Mouse (Mus musculus): ENCODE data around the gene Gse1. TPM values are rescaled to one million over a fixed set of nuclear protein-coding genes. Genes with fewer than 3 reads are reported as not detected.

Gse1 gene
- polyA plus RNA-seq, 1 experiment from 2014 or later, result 8.7 TPM

- WGBS (ENCODE audit: insufficient replicate concordance), result 20% methylated on average over 14 of the region's 14 CpGs
- Histone ChIP-seq H3K4me3 (replicated peaks) (peak overlapping the region; percentile 69), H3K4me1 (replicated peaks) (peaks cover 91% of the 10 kb centered on the region), H3K27ac (replicated peaks) (peak overlapping the region; percentile 96), H3K36me3 (replicated peaks) (peaks cover 5% of the 10 kb centered on the region; the same call in 1 of the 2 replicates), H3K4me2 (peak overlapping the region; percentile 100), H3K9ac (0 out of 2 replicates have a peak overlapping the region, but pooled peaks have one; percentile 88), H3K27me3 (peaks cover 6% of the 10 kb centered on the region; the same call in 1 of the 2 replicates), H3K9me3 (replicated peaks) (no peaks in the 10 kb centered on the region)
- peak; percentile 23 for ATAC-seq (ENCODE audit: insufficient read depth)
These were observed 306.5 kb downstream of the Gse1 start for GRCm38 (mm10) chr8:120534504-120535368.

GRCm38 (mm10) chr8:120535452-120536305, 307.4 kb downstream of the Gse1 start:
- H3K36me3 ChIP-seq (replicated peaks), result peaks cover 5% of the 10 kb centered on the region
- H3K27ac ChIP-seq (replicated peaks), result peak overlapping the region; percentile 96
- no peak for ATAC-seq (ENCODE audit: insufficient read depth)
- H3K4me3 ChIP-seq (replicated peaks), result peak overlapping the region; percentile 69
- H3K9me3 ChIP-seq (replicated peaks), result no peaks in the 10 kb centered on the region
- peaks cover 6% of the 10 kb centered on the region; the same call in 1 of the 2 replicates for H3K27me3 ChIP-seq
- peak overlapping the region; percentile 100 for H3K4me2 ChIP-seq
- WGBS (ENCODE audit: insufficient replicate concordance), result under 1% methylated on average over 79 of the region's 79 CpGs
- peaks cover 95% of the 10 kb centered on the region for H3K4me1 ChIP-seq (replicated peaks)
- peak overlapping the region; percentile 88 for H3K9ac ChIP-seq

DNA sequence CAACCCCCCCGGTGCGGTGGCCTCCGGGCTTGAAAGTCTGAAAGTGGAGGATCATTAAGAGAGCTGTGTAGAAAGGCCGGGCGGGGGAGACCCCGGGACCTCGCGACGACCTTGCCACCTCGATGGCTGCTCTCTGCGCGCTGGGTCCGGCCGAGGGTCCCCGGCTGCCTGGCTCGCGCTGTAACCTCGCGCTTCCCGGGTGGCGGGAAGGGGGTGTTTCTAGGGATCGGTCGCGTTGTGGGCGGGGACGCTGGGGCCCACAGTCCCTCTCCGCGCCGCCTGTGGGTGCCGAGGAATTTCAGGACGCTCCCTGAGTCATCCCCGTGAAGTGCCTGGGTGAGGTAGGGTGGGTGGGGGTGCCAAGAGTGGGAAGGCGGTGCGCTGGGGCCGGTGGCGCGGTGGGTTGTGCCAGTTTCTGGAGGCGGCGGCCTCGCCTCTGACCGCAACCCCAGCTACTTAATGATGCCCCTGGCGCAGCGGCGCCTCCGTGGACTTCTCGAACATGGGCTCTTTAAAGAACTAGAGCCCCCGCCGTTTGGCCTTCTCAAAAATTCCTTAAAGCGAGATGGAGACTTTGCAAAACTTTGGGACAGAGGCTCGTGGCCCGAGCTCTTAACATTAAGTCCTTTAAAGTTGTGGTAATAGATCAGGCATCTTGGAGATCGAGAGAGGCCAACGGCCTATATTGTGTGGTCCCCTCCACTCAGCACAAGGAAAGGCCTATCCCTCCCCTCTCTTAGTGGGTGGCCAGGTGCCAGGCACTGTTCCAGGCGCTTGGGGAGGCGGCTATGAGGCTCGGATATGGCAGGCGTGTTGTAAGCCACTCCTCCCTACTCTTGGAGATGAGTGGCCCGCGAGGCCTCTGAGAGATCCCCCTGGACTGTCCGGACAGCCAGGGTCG, 308.3 kb downstream of the Gse1 start:
- H3K4me2 ChIP-seq, result peak overlapping the region; percentile 100
- H3K36me3 ChIP-seq (replicated peaks), result peaks cover 3% of the 10 kb centered on the region; the same call in 1 of the 2 replicates
- H3K9me3 ChIP-seq (replicated peaks), result no peaks in the 10 kb centered on the region
- peak overlapping the region; percentile 88 for H3K9ac ChIP-seq
- peaks cover 97% of the 10 kb centered on the region for H3K4me1 ChIP-seq (replicated peaks)
- peak overlapping the region; percentile 69 for H3K4me3 ChIP-seq (replicated peaks)
- WGBS (ENCODE audit: insufficient replicate concordance), result under 1% methylated on average over 58 of the region's 61 CpGs
- peaks cover 6% of the 10 kb centered on the region; the same call in 1 of the 2 replicates for H3K27me3 ChIP-seq
- H3K27ac ChIP-seq (replicated peaks), result peak overlapping the region; percentile 96
- peak; percentile 41 for ATAC-seq (ENCODE audit: insufficient read depth)

DNA sequence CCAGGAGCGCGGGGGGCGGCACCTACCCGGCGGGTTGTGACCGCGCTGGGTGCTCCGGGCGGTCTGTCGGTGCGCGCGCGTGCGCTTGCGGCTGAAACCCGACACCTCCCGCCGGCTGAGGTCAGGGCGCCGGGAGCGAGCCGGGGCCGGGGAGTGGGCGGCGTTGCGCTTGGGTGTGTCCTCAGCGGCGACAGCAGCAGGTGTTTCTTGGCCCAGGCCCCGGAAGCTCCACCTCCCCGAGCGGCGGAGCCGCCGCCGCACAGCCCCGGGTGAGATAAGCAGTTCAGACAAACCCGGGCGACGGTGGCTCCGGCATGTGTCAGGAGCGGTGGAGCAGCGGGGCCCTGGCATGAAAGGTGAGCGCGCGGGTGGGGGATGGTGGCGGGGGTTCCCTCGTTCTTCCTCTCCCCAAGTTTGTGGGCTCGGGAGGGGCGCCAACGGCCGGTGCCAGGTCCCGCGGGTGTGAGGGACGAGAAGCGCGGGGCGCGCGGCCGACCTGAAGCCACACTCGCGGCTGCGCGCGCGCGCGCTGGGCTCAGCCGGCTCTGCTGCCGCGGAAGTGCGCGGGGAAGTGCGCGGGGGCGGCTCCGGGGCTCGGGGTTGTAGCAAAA, 309.1 kb downstream of the Gse1 start:
- peak overlapping the region; percentile 69 for H3K4me3 ChIP-seq (replicated peaks)
- WGBS (ENCODE audit: insufficient replicate concordance), result under 1% methylated on average over 79 of the region's 79 CpGs
- peaks cover 6% of the 10 kb centered on the region; the same call in 1 of the 2 replicates for H3K27me3 ChIP-seq
- H3K4me1 ChIP-seq (replicated peaks), result peaks cover 97% of the 10 kb centered on the region
- H3K9ac ChIP-seq, result peak overlapping the region; percentile 88
- H3K4me2 ChIP-seq, result peak overlapping the region; percentile 100
- H3K36me3 ChIP-seq (replicated peaks), result peaks cover 5% of the 10 kb centered on the region
- H3K9me3 ChIP-seq (replicated peaks), result no peaks in the 10 kb centered on the region
- H3K27ac ChIP-seq (replicated peaks), result peak overlapping the region; percentile 96
- peak; percentile 80 for ATAC-seq (ENCODE audit: insufficient read depth)

GRCm38 (mm10) chr8:120537818-120538396, 309.7 kb downstream of the Gse1 start:
- H3K9me3 ChIP-seq (replicated peaks), result no peaks in the 10 kb centered on the region
- WGBS (ENCODE audit: insufficient replicate concordance), result under 1% methylated on average over 44 of the region's 46 CpGs
- peaks cover 6% of the 10 kb centered on the region; the same call in 1 of the 2 replicates for H3K27me3 ChIP-seq
- H3K4me2 ChIP-seq, result peak overlapping the region; percentile 100
- H3K36me3 ChIP-seq (replicated peaks), result peaks cover 5% of the 10 kb centered on the region
- no peak for ATAC-seq (ENCODE audit: insufficient read depth)
- peak overlapping the region; percentile 96 for H3K27ac ChIP-seq (replicated peaks)
- peak overlapping the region; percentile 88 for H3K9ac ChIP-seq
- peak overlapping the region; percentile 69 for H3K4me3 ChIP-seq (replicated peaks)
- peaks cover 97% of the 10 kb centered on the region for H3K4me1 ChIP-seq (replicated peaks)

DNA sequence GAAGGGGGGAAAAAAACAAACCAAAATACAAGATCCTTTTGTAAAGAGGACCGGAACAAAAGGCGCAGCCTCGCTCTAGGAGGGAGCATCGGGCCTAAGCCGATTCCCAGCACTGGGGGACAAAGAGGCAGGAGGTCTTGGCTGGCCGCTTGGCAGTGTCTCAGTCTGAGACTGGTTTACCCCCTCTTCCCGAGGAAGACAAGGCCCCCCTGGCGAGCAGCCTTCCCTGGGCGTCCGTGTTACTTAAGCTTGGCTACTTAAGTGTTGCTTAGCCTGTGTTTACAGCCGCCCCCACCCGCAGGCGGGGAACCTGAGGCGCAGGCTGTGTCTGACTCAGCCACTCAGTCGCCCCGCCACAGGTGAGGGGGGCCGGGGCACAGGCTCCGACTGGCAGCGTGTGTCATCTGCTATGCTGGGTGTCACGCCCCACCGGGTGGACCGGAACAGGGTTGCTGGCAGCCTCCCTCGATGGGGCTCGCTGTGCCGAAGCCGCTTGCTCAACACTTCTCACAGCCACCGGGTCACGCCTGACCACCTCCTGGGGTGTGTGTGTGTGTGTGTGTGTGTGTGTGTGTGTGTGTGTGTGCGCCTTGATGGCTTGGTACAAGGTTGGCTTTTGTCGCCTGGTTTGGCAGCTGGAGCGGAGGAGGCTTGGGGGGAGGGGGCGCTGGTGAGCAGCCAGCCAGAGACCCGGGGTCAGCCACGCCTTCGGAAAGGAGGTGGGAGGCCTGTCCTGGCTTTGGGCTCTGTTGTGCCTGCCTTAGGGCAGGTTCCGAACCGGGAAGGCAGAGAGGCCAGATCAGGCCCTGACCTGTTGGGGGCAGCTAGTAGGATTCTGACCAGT, 310.4 kb downstream of the Gse1 start:
- peaks cover 5% of the 10 kb centered on the region for H3K36me3 ChIP-seq (replicated peaks)
- under 1% methylated on average over 37 of the region's 37 CpGs for WGBS (ENCODE audit: insufficient replicate concordance)
- ATAC-seq (ENCODE audit: insufficient read depth), result peak; percentile 9; the same call in 1 of the 2 replicates
- peak overlapping the region; percentile 96 for H3K27ac ChIP-seq (replicated peaks)
- peak overlapping the region; percentile 100 for H3K4me2 ChIP-seq
- peak overlapping the region; percentile 69 for H3K4me3 ChIP-seq (replicated peaks)
- peaks cover 97% of the 10 kb centered on the region for H3K4me1 ChIP-seq (replicated peaks)
- peak overlapping the region; percentile 88 for H3K9ac ChIP-seq
- no peaks in the 10 kb centered on the region for H3K9me3 ChIP-seq (replicated peaks)
- 0 out of 2 replicates have a peak, but pooled peaks cover 6% of the 10 kb centered on the region for H3K27me3 ChIP-seq

- ATAC-seq (ENCODE audit: insufficient read depth), result no peak
These were observed 311.1 kb downstream of the Gse1 start for GRCm38 (mm10) chr8:120539381-120539774.

DNA sequence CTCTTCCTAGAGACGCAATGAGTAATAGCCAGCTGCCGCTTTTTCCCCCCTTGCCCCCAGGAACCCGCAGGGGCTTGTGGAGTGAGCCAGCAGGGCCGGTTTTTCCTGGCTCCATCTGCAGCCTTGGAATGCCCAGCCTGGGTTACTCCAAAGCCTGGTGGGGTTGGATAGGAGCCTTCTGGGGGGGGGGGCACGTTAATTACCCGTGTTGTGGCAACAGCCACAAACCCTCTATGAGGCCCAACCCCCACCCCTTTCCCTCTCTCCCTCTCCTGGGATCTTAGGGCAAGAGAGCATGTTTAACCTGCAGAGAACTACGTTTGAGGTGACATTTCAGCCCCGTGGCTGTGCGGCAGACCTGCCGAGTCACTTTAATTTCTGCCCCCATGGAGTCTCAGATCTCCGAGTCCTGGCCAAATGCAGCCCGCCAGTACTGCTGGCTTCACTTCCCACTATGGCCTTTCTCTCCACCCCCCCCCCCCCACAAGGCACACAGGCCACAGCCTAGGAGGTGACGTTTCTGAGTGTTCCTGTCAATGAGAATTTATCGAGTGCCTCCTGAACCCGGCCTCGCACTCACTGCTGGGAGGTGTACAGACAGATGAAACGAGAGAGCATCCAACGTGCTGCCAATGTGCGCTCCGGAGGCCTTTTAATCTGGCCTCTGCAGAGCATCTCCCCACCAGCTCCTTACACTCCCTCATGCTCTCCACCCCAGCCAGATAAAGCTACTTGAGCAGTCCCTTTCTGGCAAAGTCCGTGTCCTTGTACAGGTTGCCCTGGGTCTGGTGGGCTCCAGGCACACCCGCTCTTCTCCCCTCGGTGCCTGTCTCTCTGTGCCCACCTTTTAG, 311.7 kb downstream of the Gse1 start:
- Histone ChIP-seq H3K4me3 (replicated peaks) (peak overlapping the region; percentile 69), H3K36me3 (replicated peaks) (peaks cover 5% of the 10 kb centered on the region), H3K27ac (replicated peaks) (peak overlapping the region; percentile 96), H3K4me2 (peak overlapping the region; percentile 100), H3K9me3 (replicated peaks) (no peaks in the 10 kb centered on the region), H3K9ac (peak overlapping the region; percentile 88), H3K4me1 (replicated peaks) (peaks cover 97% of the 10 kb centered on the region), H3K27me3 (no peaks in the 10 kb centered on the region)
- WGBS (ENCODE audit: insufficient replicate concordance), result 11% methylated on average over 23 of the region's 23 CpGs
- ATAC-seq (ENCODE audit: insufficient read depth), result peak; percentile 46

More at GRCm38 (mm10) chr8:120539381-120539774, 311.1 kb downstream of the Gse1 start:
- peak overlapping the region; percentile 88 for H3K9ac ChIP-seq
- H3K4me2 ChIP-seq, result peak overlapping the region; percentile 100
- peak overlapping the region; percentile 96 for H3K27ac ChIP-seq (replicated peaks)
- peak overlapping the region; percentile 69 for H3K4me3 ChIP-seq (replicated peaks)
- no peaks in the 10 kb centered on the region for H3K27me3 ChIP-seq
- H3K36me3 ChIP-seq (replicated peaks), result peaks cover 5% of the 10 kb centered on the region
- H3K9me3 ChIP-seq (replicated peaks), result no peaks in the 10 kb centered on the region
- WGBS (ENCODE audit: insufficient replicate concordance), result 16% methylated on average over 6 of the region's 6 CpGs
- peaks cover 97% of the 10 kb centered on the region for H3K4me1 ChIP-seq (replicated peaks)
